Mouse (Mus musculus): ENCODE results near the gene Trpm8. TPM values are rescaled to one million over a fixed set of nuclear protein-coding genes. Genes with fewer than 3 reads are reported as not detected.

Trpm8 gene
- total RNA-seq, 2 experiments from 2014 or later: not detected

DNA sequence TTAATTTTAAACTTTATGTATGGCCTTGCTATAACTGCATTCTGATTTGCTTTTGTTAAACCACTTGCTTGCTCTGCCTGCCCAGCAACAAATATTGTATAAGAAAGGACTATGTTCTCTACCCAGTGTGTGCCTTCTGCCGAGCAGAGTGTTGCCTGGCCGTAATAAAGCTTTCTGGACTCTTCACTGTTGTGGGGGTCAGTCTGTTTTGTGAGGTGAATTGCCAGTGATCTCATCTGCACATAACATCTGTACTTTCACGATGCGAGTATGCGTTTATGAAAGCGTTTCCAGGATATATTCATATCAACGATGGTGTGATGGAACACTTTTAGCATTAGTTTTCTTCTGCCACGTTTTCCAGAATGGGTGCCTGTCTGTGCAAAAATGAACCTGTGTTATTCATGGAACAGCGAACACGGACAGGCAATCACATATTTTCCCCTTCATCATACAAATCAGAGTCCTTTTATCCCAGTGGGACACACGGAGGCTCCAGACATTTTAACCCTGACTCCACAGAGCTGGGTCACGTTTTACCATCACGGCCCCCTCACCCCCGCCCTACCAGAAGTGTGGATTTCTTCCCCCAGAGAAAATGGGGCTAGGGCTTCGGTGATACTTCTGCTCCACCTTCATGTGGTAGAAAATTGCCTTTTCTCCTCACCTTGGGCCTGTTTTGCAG is 2.7 kb downstream of the Trpm8 start:
- no peak for ATAC-seq (replicated peaks; ENCODE audit: low FRiP score, poor library complexity, severe bottlenecking)

DNA sequence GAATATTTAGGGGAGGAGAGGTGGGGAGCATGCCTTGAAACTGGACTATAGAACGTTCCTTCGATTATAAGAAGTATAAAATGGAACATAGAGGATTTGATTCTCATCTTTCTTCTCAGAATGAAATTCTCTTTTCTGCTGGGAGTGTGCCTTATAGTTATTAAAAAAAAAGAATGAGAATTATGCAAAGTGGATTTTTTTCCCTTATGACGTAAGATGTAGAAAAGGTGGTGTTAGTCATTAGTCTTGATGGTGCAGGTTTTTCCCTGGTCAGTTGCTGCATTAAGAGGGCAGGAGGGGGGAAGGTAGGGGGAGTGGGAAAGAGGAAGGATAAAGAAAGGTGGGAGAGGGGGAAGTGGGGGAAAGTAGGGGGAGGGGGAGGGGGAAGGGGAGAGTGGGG is 4.8 kb downstream of the Trpm8 start:
- no peak for ATAC-seq (replicated peaks; ENCODE audit: low FRiP score, poor library complexity, severe bottlenecking)

DNA sequence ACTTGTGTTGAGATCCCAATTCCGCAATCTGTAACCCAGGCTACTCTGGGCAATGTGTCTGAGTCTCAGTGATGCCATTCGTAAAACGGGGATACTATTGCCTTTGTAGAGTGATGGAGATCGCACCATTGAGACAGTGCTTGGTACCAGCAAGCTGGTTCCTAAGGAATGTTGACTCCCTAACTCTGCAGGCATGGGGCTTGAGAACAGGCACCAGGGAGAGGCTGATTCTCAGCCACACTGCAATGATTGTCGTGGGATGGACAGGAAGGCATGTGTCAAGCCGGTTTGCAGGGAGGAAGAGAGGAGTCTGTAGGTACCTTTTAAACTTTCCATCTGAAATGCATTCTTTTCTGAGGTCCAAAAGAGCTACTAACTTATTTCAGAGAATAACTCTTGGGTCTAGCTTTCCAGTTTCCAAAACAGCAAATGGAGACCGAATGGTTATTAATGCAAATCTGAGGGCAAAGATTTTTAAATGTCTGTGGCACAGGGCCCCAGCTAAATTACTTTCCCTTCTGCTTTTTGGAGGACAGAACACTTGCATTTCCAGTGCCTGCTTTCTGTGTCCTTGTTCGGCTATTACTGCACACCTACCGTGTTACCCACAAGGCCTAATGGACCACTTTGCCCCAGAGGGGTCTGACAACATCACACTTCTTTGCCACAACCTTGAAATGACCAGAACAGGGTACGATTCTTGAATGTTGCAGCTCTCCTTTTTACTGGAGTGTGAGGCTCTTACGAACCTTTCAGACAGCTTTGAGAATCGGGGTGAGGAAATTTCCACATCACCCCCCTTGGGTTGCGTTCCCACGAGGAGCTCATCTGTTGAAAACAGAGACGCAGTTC is 6.1 kb downstream of the Trpm8 start:
- ATAC-seq (replicated peaks; ENCODE audit: low FRiP score, poor library complexity, severe bottlenecking): no peak

DNA sequence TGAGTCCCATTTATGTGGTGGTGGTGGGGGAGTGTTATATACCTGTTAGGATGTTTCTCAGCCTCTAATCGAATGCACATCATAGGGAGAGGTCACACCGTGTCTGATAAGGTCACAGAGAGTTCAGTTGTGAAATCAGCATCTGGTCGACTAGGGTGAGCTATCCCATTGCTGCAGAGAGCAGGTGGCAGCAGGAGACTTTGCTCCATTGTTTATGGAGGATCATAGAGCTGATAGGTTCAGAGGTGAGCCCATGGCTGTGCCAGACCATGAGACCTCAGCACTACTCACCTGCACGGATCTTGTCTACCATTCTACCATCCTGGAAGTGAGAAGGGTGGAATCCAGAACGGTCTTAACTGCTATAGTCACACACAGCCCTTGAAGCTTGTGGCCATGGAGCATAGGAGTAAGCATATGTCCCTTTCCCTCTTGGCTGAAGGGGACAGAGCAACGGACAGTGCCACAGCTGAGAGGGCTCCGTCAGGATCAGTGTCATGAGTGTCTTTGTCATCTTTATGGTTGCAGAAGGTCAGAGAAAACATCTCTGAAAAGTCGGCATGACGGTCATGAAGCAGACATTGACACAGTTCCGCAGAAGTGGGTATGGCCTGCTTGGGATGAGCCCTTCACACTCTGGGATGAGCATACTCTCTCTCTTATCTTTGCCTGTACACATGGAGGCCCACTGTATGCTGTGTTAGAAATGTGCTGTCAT is 6.9 kb downstream of the Trpm8 start:
- peak; percentile 22 for ATAC-seq (replicated peaks; ENCODE audit: low FRiP score, poor library complexity, severe bottlenecking)

DNA sequence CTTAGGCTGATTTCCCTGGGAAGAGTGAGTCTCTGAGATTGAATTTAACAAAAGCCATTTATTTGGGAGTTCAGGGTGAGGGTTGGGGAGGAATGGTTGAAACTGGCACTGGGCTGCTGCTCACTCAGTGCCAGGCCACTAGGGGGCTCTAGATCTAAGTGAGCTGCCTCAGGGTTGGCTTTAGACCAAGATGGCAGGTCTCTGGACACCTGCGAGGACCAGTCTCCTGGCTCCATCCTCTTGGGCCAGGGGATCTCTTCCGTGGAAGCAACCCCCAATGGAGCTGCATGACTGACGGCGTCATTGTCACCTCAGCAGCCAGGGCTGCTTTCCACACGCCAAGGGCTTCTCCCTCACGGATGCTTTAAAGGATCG is 7.5 kb downstream of the Trpm8 start:
- ATAC-seq (replicated peaks; ENCODE audit: low FRiP score, poor library complexity, severe bottlenecking): peak; percentile 66

DNA sequence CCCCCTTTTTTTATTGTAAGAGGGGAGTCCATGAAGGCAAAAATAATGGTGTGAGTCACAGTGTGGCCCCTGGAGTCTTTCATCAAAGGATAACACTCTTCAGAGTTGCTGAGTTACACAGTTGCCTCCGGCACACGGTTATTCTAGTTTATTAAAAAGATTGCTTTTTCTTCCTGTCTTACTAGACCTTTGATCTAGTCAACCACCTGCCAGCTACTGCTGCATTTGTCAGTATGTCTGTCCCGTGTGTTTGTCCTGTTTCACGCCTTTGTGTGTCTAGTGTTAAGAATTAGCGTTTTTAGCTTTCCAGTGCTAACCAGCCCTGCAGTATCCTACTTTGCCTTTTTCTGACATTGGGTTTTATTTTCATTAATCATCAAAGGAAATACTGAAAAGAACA is 8.2 kb downstream of the Trpm8 start:
- ATAC-seq (replicated peaks; ENCODE audit: low FRiP score, poor library complexity, severe bottlenecking): no peak

DNA sequence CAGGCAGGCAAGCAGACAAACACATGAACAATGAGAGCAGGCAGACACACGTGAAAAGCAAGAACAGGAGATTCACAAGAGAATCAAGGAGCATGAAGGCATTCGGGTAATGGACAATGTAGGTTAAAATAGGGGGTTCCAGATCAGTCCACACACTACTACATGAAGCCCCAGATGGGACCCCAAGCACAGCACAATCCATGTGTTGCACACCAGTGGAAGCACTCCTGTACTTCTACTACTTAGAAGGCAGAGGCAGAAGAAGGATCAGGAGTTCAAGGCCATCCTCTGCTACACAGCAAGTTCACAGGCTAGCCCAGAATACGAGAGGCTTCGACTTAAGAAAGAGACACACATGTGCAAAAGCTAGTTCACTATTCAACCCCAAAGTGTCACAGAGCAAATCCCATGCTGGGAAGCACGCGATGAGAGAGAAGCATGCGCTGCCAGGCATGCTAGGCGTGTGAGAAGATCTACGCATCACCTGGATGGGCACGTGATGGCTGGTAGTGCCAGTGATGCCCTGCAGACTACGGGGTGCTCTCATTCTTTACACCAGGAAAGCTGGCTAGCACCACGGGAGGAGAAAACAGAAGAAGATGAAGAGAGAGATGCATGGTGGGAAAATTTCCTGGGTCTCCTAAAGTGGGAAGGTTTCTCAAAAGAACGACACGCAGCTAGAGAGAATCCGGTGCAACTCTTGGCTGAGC is 8.8 kb downstream of the Trpm8 start:
- ATAC-seq (replicated peaks; ENCODE audit: low FRiP score, poor library complexity, severe bottlenecking): no peak

DNA sequence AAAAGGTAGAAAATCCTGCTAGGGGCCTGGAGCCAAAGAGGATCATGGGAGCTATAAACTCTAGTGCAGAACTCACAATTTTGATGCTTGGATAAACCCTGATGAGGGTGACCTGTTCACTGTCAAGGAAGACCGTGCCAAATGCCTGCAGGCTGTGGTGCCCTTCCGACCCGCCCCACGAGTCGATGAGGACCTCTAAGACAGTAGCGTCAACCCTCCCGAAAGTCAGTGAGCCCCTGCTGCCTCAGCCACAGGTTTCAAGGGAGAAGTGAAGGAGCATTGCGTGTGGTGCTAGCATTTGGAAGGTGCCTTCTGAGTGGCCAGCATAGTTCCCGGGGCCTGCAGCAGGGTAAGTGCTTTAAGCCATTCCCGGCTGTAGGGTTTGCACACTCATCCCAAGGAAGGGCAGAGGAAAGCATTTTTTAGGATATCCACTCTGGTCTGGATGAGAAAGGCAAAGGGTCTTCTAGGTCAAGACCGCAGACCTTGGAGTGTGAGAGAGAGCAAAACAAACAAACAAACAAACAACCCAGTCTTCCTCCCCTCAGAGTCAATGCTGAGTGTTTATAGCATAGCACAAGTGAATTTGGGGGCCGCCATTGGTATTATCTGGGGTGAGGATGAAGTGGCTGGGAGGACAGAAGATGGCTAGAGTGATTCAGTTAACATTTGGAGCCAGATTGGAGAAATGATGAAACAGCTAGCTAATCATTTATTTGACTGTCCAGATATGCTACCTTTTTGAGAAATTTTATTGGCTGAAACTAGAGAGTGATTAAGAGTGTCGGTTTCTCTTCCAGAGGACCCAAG is 9.6 kb downstream of the Trpm8 start:
- no peak for ATAC-seq (replicated peaks; ENCODE audit: low FRiP score, poor library complexity, severe bottlenecking)

DNA sequence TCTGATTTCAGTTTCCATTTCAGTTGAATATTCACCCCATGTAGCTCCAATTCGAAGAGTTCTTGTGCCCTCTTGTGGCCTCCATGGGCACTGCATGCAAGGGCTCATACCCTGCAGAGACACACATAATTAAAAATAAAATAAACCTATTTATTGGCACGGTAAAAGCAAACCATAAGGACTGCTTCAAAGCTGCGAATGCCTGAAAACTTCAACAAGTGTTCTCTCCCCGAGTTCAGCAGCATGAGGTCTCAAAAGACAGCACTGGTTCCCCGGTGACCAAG is 10.2 kb downstream of the Trpm8 start:
- peak; percentile 45; the same call in 1 of the 2 replicates for ATAC-seq (replicated peaks; ENCODE audit: low FRiP score, poor library complexity, severe bottlenecking)

DNA sequence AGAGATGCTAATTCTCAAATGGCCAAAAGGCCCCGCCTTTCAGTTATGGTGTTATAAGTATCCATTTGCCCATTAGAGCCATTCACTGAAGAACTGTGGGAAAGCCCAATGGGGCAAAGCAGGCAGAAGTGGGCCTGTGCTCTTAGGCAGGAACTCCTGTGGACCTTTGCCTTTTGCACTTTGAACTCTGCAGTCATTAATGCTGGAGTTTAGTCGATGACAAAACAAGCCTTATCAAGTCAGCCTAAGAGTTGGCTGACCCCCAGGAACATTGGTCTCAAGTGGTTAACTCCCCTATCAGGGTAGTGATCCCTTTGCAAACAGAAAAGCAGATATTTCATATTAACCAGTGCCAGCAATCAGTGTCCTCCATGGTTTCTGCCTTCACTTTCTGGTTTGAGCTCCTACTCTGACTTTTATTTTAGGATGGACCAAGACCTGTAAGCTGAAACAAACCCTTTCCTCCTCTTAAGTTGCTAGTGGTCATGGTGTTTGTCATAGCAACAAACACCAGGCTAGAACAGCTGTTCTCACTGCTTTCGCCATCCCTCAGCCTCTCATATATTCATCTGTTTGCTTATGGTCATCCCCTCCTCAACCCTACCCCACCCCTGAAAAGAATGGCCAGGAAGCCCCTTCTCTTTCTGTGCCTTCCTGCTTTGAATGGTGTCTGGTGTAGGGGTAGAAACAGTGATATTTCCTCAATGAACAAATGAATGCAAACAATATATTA is 10.8 kb downstream of the Trpm8 start:
- ATAC-seq (replicated peaks; ENCODE audit: low FRiP score, poor library complexity, severe bottlenecking): no peak

DNA sequence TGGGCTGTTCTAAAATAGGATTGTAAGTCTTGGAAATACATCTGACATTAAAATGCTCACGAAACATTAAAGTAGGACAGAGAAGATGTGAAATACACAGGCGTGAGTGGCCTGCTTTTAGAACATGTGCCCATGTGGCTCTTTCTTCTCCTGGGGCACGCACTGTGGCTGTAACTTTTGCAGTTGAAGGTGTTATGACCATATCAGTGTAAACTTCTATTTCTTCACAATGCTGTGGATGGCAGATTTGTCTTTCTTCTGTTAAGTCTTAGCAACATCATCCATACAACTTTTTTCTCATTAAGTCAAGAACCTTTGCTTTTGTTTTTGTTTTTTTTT is 11.3 kb downstream of the Trpm8 start:
- no peak for ATAC-seq (replicated peaks; ENCODE audit: low FRiP score, poor library complexity, severe bottlenecking)

DNA sequence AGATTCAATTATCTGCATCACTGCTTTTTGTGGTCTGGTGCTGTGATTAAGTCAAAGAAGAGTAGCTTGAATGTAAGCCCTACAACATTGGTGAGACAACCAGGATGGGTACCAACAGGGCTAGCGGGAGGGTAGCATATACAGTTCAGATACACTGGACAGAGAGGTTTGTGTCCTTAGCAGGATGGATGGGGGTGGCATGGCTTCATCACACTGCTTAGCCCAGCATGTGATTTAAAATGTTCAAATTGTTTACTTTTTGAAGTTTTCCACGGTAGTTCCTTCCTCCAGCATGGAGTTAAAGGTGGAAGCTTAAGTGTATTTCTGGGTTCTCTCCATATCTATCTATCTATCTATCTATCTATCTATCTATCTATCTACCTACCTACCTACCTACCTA is 11.7 kb downstream of the Trpm8 start:
- no peak for ATAC-seq (replicated peaks; ENCODE audit: low FRiP score, poor library complexity, severe bottlenecking)

DNA sequence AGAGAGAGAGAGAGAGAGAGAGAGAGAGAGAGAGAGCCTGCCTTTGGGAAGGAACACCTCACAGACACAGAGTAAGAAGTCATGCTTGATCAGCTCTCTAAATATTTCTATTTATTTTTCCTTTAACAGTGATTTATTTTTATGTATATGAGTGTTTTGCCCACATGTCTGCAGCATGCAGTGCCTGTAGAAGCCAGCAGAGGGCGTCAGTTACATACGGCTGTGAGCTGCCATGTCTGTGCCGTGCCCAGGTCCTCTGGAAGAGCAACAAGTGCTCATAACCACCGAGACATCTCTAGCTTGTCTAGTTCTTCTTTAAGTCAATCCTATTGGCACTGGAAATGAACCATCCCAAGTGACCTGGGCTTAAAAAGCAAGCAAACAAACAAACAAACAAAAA is 12.5 kb downstream of the Trpm8 start:
- peak; percentile 50; the same call in 1 of the 2 replicates for ATAC-seq (replicated peaks; ENCODE audit: low FRiP score, poor library complexity, severe bottlenecking)

DNA sequence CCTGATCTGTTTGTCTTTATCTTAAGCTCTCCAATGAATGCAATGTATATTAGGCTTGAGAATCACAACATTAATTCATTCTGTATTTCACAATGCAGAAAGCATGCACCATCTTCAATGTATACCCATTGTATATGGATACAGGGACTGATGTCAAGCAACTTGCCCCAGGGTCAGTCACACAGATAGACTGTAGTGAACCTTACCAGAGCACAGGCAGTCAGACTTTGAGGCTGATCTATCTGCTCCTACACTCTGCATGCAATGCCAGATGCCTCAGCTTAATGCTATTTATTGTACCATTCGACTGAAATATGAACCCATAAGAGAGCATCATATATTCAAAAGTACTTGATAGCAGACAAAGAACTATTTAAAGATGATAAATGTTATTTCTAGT is 13.1 kb downstream of the Trpm8 start:
- no peak for ATAC-seq (replicated peaks; ENCODE audit: low FRiP score, poor library complexity, severe bottlenecking)

DNA sequence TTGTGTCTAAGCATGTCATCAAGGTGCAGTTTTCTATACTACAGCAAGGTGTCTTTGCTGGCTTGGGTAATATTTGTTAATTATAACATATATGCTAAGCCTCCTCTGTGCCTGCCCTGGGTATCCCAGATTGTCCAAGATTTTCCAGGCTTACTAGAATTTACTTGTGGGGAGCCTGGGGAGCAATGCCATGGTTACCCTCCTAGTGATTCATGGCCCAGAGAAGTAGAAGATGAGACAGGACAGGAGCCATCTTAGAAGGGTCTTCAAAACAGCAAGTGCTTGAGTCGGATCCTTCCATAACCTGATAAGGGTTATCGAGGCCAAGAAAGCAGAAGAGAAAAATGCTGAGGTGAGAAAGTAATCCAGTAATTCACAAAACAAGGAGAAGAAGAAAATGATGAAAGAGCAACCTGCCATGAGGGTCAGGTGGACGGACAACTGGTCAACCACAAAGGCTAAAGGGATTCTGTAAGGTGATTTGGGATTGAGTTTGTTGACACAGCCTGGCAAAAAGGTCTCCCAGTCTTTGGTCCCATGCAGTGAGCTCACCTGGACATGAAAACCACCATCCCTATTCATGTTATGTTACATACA is 14.0 kb downstream of the Trpm8 start:
- no peak for ATAC-seq (replicated peaks; ENCODE audit: low FRiP score, poor library complexity, severe bottlenecking)

DNA sequence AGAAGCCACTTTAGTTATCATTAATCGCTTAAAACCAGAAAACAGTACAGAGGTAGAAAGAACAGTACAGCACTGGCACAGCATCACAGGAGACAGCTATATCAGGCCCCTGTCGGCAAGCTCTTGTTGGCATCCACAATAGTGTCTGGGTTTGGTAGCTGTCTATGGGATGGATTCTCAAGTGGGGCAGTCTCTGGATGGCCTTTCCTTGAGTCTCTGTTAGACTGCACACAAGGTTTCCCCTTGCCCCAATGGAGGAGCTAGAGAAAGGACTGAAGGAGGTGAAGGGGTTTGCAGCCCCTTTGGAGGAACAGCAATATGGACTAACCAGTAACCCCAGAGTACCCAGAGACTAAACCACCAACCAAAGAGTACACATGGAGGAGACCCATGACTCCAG is 14.6 kb downstream of the Trpm8 start:
- no peak for ATAC-seq (replicated peaks; ENCODE audit: low FRiP score, poor library complexity, severe bottlenecking)

DNA sequence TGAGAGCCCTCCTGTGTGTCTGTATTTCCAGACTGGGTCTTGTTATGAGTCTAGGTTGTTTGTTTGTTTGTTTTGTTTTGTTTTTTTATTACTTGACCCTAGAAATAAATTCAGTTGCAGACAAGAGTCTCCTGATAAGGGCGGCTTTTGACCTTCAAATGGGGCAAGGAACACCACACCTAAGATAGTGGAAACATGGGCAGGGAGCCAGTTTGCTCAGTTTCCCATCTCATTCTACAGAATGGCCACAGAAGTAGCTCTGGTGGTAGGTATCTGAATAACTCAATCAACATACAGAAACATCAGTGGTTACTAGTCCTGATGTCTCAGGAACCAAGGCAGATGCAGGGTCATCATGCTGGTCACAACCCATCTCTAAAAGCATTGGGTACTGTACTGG is 17.2 kb downstream of the Trpm8 start:
- no peak for ATAC-seq (replicated peaks; ENCODE audit: low FRiP score, poor library complexity, severe bottlenecking)

DNA sequence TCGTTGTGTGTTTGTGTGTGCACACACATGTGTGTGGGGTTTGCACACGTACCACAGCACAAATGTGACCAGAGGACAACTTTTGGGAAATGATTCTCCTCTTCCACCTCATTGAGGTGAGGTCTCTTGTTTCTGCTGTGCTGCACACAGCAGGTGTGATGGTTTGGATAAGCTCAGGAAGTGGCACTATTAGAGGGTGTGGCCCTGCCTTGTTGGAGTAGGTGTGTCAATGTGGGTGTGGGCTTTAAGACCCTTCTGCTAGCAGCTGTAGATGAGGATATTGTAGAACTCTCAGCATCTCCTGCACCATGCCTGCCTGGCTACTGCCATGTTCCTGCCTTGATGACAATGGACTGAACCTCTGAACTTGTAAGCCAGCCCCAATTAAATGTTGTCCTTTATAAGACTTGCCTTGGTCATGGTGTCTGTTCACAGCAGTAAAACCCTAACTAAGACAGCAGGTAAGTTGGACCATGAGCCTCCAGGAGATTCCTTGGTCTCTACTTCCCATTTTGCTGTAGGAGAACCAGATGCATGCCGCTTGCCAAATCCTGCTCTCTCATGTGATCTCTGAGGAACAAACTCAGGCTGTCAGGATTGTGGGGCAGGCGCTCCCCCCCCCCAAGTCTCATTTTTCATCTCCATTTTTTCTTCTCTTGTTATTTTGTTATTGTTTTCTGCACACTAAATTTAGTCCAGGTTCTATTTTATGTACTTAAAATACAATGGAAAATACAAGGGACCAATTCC is 18.9 kb downstream of the Trpm8 start:
- ATAC-seq (replicated peaks; ENCODE audit: low FRiP score, poor library complexity, severe bottlenecking): no peak
